Mouse (Mus musculus) mesoderm, embryonic 11.5 days (tissue): Measurements from ENCODE around the gene Tchhl1.
"Not testable (repeated sequence)": the region's sequence is repeated elsewhere in the genome, so short reads cannot be mapped to it uniquely, and the experiment has no call there.

ENCODE experiments used
- DNase-seq: peaks from one replicate; pipeline ENCODE4 v3.0.0-alpha.2; 2012; ENCODE audit warnings: low read depth, low spot score

The Tchhl1 gene

DNA sequence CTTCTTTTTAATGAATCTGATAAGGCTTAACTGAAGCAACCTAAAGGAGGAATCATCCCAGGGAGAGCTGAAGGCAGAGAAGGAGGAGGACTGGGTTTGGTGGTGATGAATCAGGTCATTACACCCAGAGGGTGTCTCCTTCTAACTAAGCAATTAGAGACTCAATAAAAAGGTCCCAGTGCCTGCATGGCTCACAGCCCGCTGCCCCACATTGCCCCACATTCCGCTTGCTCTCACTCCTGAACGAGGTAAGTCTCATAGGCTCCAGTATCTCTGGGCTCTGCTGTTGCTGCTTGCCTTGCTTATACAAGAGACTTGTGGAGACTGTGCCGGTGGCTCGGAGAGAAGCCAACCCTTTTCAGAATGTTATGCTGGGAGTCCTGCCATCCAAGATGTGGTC lies at the start of gene Tchhl1:
Tchhl1 (plus strand) TSS at position 194 of the 400 bp plus-strand sequence.
- no peak for DNase-seq

GRCm38 (mm10) chr3:93431673-93432072 lies 36.9 kb upstream of the Tchhl1 start:
- DNase-seq = no peak

DNA sequence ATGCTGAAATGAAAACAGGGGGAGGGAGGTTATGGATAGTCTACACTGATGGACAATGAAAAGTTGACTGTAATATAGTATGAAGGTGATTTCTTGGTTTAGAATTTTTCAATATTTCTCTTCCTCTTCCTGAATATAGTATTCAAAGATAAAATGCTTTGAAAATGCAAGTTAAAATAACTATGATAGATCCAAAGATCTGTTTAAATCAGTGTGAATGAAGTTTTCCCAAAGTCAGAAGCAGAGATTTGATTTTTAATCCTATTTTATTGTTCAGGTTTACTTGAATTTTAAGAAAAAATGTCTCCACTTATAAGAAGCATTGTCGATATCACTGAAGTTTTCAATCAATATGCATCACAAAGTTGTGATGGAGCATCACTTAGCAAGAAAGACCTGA lies 26.5 kb upstream of the Tchhl1 start, which contains the start of gene Tchh:
Tchh (plus strand) TSS at position 301 of the 400 bp plus-strand sequence.
- no peak for DNase-seq

DNA sequence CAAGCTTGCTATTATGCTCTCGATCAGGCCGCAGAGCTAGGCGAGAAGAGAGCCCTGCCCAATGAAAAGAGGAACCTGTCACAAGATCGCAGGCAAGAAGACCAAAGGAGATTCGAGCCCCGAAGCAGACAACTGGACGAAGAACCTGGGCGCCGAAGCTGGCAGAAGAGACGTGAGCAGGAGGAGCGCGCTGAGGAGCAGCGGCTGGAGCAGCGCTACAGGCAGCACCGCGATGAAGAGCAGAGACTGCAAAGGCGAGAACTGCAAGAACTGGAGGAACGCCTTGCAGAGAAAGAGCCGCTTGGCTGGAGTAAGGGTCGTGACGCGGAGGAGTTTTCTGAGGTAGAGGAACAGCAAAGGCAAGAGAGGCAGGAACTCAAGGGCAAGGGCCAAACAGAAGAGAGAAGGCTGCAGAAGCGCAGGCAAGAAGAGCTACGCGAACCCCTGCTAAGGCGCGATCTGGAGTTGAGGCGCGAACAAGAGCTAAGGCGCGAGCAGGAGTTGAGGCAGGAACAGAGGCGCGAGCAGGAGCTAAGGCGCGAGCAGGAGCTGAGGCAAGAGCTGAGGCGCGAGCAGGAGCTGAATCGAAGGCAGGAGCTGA lies 25.0 kb upstream of the Tchhl1 start:
- peak; percentile 48 for DNase-seq

DNA sequence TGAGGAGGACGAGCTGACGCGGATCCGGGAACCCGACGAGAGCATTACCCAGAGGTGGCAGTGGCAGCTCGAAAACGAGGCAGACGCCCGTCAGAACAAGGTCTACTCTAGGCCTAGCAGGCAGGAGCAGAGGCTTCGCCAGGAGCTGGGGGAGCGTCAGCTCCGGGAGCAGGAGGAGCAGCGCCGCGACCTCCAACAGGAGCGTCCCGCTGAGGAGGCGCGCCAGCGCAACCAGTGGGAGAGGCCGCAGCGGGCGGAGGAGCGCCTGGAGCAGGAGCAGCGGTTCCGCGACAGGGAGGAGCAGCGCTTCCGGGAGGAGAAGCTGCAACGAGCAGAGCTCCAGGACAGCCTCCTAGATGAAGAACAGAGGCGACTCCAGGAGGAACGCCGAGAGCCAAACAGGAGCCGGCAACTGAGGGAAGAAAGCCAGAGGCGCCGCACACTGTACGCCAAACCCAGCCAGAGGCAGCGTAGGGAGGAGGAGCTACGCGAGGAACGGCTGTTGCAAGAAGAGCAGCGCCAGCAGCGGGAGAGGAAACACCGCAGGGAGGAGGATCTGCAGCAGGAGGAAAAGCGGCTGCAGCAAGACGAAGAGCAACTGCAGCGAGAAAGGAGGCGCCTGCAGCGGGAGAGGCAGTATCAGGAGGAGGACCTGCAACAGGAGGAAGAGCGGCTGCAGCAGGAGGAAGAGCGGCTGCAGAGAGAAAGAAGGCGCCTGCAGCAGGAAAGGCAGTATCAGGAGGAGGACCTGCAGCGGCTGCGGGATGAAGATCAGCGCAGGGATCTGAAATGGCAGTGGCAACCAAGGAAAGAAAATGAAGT lies 24.0 kb upstream of the Tchhl1 start:
- peak; percentile 81 for DNase-seq

DNA sequence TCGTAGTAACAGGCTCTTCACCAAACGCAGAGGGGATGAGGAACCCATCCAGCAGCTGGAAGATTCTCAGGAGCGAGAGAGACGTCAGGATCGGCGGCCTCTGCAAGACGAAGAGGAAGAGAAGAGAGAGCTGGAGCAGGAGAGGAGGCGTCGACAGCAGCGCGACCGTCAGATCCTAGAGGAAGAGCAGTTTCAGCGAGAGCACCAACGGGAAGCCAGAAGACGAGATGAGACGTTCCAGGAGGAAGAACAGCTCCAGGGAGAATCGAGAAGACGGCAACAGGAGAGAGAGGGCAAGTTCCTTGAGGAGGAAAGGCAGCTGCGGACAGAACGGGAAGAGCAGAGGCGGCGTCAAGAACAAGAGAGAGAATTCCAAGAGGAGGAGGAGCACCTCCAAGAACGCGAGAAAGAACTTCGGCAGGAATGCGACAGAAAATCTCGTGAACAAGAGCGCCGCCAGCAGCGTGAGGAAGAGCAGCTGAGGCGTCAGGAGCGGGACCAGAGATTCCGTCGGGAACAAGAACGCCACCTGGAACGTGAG lies 23.3 kb upstream of the Tchhl1 start:
- peak; percentile 67 for DNase-seq

DNA sequence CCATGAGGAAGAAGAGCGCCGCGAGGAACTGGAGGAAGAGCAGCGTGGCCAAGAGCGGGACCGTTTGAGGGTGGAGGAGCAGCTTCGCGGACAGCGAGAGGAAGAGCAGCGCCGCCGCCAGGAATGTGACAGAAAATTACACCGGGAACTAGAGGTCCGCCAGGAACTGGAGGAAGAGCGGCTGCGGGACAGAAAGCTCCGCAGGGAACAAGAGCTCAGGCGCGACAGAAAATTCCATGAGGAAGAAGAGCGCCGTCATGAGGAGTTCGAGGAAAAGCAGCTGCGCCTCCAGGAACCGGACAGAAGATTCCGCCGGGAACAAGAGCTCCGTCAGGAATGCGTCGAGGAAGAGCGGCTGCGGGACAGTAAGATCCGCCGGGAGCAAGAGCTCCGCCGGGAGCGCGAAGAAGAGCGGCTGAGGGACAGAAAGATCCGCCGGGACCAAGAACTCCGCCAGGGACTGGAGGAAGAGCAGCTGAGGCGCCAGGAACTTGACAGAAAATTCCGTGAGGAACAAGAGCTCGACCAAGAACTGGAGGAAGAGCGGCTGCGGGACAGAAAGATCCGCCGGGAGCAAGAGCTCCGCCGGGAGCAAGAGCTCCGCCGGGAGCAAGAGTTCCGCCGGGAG lies 22.3 kb upstream of the Tchhl1 start:
- peak; percentile 57 for DNase-seq

- DNase-seq = not testable (repeated sequence)
Measured at GRCm38 (mm10) chr3:93446756-93447137, 21.8 kb upstream of the Tchhl1 start.

- DNase-seq = peak; percentile 72
Measured at GRCm38 (mm10) chr3:93447138-93447841, 21.3 kb upstream of the Tchhl1 start.

DNA sequence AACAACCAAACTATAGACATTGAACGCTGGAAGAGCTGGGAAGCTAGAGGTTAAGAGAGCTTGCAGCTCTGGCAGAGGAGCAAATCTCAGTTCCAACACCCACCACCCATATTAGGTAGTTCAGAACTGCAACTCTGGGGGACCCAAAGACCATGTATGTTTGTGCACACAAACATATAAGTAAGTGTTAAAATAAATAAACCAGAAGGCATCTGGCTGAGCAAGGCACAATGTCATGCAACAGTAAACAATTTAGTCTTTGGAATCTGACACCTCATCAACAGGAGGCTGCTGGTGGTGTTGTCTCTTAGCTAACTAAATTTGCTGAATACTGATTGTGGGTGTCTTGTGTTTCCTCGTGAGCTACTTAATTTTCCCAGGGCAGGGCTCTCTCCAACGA lies 2.0 kb upstream of the Tchhl1 start:
- DNase-seq = no peak

DNA sequence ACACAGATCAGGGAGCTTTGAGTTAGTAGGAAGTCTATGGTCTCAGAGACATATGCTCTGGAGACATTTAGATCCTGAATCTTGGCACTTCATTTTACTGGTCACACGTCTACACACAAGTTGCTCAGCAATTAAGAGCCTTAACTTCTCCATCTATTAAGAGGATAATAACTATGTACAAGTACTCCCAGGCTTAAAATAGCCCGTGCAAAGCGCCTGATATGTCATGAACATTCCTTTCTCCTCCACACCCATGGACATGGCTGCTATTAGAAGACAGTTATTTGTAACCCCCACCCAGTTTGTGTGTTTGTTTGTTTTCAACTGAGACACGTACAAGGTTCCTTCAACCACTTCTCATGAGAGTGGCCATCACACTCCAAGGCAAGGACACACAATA lies 1.4 kb upstream of the Tchhl1 start:
- DNase-seq = no peak

- DNase-seq = no peak
Measured at GRCm38 (mm10) chr3:93469629-93470028, 1.1 kb downstream of the Tchhl1 start.

- DNase-seq = no peak
Measured at GRCm38 (mm10) chr3:93480053-93480452, 11.5 kb downstream of the Tchhl1 start.

GRCm38 (mm10) chr3:93481982-93482616 lies 13.5 kb downstream of the Tchhl1 start:
- DNase-seq = peak; percentile 11

GRCm38 (mm10) chr3:93485611-93486010 lies 17.1 kb downstream of the Tchhl1 start:
- no peak for DNase-seq

DNA sequence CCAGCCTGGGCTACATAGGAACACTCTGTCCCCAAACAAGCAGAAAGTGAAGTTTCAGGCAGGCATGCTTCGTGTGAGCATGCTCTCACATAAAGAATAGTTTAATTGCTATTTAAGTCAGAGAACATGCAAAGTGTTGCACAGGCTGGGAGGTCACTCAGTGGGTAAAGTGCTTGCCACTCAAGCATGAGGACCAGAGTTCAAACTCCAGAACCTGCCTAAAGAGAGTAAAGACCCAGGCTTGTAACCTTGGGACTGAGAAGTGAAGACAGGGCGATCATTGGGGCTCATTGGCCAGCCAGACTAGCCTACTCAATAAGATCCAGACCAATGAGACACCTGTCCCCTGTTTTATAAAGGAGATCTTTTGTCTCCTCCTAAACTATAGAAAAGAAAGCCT lies 20.0 kb downstream of the Tchhl1 start:
- no peak for DNase-seq

GRCm38 (mm10) chr3:93492176-93492575 lies 23.6 kb downstream of the Tchhl1 start:
- DNase-seq = no peak

DNA sequence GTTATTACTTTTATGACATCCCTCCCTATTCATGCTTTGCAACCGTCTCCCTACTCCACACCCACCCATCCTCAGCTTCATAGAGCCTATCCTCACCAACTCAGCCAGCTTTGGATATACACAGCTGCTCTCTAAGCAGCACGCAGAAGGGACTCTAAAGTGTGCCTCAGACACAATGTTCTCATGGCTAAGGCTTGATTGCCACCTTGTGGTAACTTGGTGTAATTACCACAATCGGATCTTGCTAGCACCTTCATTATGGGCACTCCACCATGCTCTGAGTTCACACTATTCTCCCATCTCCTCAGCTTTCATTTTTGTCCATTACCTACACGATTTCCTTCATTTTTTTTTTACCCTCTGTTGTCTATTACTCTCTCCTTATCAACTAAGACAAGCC lies 25.4 kb downstream of the Tchhl1 start:
- peak; percentile 83 for DNase-seq

DNA sequence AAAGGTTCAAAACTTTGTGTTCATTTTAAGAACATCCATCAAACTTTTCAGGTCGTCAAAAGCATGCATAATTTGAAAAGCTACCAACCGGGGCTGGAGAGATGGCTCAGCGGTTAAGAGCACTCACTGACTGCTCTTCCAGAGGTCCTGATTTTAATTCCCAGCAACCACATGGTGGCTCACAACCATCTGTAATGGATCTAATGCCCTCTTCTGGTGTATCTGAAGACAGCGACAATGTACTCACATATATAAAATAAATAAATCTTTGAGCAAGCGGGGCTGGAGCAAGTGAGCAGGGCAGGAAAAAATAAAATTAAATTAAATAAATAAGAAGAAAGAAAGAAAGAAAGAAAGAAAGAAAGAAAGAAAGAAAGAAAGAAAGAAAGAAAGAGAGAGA lies 26.2 kb downstream of the Tchhl1 start:
- DNase-seq = not testable (repeated sequence)

DNA sequence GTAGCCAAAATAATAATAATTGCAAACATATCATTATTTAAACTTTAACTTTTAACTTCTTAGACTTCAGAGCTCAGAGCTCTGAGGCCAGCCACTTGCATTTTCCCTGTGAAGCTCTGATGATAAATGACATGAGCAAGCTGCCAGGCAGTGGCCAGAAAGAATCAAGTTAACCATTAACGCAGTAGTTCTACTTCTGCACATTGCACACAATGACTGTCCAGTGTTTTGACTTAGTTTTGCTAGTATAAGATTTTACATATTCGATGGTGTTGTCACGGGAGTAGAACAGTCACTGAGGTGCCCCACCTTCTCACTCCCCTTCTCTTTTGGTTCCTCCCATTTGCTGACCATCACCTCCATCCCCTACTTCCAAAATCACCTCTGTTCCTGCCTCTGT lies 28.6 kb downstream of the Tchhl1 start:
- no peak for DNase-seq

- no peak for DNase-seq
Measured at GRCm38 (mm10) chr3:93499129-93499528, 30.6 kb downstream of the Tchhl1 start.
